Mouse (Mus musculus) cerebellum, adult 18-20 months (tissue): Measurements from ENCODE around the gene Mobp.

Experiments used
- DNase-seq, 2 experiments: peaks; one replicate each; pipeline ENCODE4 v3.0.0; 2021

Mobp gene

DNA sequence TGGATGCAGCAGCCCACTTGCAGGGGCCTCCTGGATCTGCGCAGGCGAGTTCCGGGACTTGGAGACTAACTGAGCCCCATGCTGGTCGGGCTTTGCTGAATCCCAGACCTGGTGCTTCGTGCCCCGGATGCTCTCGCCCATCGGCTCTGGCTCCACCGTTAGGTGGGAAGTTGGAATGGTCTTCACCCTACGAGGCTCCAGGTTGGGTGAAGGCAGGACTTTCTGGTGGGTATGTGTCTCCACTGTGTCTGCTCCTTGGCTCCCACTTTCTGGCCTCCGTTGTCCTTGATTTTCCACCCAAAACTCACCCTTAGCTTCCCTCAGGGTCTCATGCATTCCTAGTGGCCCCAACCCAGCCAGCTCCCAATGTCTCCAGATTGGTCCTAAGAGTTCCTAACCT is 14.1 kb upstream of the Mobp start:
- no peak for DNase-seq

GRCm38 (mm10) chr9:120140652-120141051 is 8.9 kb upstream of the Mobp start:
- DNase-seq, result peak; percentile 73 to 82

DNA sequence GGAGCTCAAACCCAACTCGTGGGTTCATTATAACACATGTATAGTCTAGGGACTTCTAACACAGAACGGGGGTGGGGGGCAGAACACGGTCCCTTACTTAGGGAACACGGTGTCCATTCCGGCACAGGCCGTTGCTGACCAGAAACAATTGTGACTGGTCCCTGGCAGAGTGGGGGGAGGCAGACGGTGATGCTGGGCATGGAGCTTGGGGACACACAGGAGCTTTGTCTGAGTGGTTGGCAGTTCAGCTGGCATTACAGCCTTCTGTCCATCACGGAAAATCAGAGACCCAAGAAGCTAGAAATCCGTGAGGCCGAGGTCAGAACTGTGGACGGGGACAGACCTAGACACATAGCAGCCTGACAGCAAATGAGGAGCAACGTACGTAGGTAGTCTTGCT is 5.0 kb upstream of the Mobp start:
- no peak for DNase-seq

DNA sequence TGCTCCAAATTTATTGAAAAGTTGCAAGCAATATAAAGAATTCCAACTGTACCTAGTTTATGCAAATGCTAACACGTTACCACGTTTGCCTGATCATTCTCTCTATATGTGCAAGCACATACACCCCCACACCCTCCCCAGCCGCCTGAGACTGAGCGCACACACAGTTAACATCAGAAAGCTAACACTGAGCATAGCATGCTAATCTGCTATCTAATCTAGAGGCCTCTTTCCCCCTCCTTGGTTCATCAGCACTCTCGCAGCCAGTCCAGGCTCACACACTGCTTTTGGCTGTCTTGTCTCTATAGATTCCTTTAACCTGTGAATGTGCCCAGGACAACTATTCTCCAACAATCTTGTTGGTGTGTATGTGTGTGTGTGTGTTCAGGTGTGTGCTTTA is 1.6 kb downstream of the Mobp start:
- no peak for DNase-seq

GRCm38 (mm10) chr9:120151906-120152399 is 2.4 kb downstream of the Mobp start:
- no peak for DNase-seq

DNA sequence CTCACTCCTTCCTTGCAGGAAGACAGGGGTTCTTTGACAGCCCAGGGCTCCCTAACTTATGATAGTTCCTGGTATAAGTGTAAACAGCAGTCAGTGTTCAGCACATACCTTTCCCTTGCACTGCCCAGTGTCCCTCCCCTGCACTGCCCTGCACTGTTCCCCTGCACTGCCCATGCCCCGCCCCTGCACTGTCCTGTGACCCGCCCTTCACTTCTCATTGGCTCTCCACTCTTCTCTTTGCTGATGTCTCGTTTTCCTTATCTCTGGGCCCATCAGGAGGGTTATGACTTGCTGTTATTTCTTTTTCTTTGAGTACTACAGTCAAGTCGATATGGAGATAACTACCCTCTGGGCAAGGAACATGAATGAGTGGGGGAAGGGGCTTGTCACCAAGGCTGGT is 8.5 kb downstream of the Mobp start:
- no peak for DNase-seq

- no peak for DNase-seq
These were observed 14.4 kb downstream of the Mobp start for GRCm38 (mm10) chr9:120163862-120164261.

DNA sequence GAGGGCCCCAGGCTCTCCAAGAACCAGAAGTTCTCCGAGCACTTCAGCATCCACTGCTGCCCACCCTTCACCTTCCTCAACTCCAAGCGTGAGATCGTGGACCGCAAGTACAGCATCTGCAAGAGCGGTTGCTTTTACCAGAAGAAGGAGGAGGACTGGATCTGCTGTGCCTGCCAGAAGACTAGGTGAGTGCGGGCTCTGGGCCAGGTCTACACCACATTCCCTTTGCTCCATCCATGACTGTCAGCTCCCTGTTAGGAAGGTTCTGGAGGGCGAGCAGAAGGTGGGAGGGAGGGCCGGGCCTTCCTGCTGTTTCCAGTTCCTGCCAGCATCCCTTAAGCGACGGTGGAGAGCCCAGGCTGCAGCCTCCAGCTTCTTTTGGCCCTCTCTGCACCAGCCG is 18.3 kb downstream of the Mobp start:
- no peak for DNase-seq

DNA sequence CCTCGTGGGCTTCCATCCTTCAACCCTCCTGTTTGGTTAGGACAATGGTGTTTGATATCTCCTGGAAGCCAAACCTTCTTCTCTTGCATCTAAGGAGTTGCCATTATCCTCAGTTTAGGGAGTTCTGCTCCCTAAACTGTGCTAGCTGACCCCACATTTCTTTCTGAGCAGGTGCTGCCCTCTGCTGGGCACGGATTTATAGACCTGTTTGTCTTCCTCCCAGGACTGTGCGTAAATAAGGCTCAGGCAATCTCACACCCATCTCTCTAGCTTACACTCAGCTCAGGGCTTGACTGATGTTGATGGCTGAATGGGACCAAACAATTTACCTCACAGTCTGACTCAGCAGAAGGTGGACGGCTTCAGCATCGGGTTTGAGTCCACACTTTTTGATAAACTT is 21.8 kb downstream of the Mobp start:
- DNase-seq, result peak; percentile 58 to 63

DNA sequence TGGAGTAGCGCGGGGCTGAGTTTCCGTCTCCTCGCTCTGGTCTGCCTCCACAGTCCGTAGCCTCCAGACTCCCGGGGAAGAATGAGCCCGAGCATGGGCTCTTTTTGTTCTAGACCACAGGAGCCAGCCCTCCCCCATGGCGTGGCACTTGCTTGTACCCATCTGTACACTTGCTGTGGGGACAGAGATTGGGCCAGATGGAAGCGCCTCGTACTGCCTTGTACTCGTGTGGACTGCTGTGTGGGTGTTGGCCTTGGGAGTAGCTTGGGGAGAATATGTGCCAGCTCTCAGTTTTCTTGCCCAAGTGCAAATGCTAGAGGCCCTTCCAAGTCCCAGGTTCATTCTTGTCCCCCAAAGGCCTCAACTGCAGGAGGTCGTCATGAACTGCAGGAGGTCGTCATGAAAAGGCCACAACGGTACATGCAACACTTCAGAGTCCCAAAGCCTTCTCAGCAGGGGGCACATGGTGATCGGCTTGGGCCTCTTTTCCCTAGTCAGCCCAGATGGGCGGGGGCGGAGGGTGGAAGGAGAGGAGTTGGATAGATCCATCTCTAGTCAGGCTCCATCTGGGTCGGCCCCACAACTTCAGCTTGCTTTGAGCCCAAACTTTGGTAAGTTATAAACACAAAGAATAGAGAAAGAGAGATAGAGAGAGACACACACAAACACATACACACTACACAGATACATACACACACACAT is 25.1 kb downstream of the Mobp start:
- DNase-seq, result no peak

GRCm38 (mm10) chr9:120178813-120179212 is 29.3 kb downstream of the Mobp start:
- no peak for DNase-seq

DNA sequence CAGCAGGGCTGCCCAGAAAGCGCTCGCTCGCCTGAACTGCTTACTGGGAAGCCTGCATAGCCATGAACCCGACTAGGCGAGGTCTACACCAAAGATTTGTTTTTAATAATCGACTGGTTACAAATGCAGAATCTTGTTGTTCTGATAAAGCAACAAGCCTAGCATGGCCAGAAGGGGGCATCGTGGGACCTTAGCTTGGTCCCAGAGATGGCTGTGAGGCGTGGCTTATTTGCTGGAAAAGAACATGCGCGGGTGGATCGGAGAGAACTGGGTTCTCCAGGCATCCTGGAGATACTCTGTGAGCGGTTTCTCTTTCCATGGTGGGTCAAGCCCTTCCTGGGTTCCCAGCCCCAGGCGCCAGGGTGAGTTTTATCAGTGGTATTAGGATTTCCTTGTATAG is 35.0 kb downstream of the Mobp start:
- DNase-seq, result peak; percentile 46 to 48

DNA sequence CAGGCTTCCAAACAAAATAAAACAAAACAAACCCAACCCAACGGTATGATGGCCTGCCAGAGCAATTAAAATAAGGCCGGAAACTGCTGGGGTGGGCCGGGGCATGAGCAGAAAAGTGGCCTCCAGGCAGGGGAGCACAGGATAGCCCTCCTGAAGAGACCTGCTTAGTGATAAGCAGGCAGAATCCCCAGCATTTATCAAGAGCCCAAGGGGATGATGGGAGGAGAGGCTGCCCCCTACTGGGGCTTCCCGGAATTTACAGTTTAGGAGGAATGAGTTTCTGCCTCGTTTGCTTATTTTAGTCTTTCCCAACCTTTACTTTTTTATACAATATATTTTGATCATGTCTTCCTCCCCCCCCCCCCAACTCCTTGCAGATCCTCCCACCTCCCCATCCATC is 37.3 kb downstream of the Mobp start:
- no peak for DNase-seq

DNA sequence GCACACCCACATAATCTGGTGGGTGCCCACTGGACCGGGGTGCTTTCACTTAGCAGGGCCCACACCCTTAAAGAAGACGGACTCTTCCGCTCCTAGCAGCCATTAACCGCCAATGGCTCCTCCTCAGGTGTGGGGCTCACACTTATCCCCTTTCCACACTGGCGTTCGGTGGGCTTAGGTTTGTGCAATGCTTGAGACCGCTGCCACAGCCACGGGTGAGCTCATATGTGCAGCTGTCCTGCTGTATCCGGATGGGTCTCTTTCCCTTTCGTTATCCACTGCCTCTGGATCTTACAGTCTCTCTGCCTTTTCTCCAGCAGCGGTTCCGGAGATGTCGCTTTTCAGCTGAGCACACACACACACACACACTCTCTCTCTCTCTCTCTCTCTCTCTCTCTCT is 41.4 kb downstream of the Mobp start:
- DNase-seq, result no peak

DNA sequence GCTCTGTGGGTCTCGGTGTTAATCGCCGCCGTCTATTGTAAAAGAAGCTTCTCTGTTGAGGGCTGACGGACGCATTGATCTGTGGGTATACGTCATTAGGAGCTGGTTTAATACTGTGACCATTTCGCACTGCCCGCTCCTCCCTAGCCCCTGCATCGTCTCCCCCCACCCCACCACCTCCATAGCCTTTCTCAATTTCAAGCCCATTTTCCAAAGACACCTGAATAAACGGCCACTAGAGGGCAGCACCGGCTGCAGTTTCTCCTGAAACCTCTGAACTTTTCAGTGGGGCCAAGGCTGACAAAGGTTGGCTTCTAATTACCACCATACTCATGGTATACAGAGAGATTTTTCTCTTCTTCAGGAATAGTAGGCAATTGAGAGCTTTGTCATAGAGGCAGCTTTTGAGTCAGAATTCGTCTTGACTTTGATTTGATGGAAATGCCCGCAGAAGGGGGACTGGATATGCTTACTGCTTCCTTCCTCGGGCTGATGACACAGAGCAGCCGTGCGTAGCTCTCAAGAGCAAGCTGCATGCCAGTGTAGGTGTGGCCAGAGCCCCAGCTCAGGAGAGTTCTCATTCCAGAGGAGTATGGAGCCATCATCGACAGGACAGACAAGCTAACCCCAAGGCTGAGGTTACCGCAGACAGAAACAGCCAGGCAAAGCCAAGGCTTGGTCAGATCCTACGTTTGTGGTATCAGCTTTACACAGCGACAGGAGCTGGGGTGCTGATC is 42.0 kb downstream of the Mobp start:
- DNase-seq, result peak; percentile 81 to 88

- no peak for DNase-seq
These were observed 43.2 kb downstream of the Mobp start for GRCm38 (mm10) chr9:120192742-120193141.

DNA sequence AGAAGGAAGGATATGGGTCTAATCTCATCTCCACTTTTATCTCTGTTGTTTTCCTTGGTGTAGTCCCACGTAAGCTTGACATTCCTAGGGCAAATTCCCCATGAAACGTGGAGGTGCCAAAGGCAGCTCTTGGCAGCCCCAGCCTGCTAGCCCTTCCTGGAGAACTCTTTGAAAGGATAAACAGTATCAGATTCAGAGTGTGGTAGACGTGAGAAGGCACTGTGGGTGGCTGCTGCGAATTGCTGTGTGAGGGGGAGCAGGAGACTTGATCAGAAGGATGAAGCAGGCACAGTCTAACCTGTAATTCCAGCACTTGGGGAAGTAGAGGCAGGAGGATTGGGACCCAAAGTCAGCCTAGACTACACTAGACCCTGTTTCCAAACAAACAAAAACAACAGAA is 51.4 kb downstream of the Mobp start:
- DNase-seq, result no peak

DNA sequence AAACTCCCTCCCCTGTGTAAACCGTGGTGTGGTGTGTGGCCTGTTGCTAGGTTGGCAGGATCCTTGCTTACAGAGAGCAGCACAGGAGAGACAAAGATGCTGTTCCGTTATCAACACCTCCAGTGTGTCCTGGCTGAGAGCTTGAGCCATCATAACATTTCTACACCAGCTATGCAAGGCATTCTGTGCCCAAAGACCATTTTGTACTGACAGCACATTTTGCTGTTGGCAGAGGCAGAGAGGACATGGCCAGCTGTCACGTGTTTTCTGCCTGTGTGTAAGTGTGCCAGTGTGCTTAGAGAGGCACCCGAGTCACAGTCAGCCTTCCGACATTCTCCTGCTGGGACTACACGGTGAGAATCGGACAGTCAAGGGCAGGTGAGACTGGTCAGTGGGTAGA is 52.2 kb downstream of the Mobp start:
- DNase-seq, result no peak

- DNase-seq, result peak; percentile 25 to 37
These were observed 53.2 kb downstream of the Mobp start for GRCm38 (mm10) chr9:120202683-120203082.

- no peak for DNase-seq
These were observed 54.4 kb downstream of the Mobp start for GRCm38 (mm10) chr9:120203936-120204335.

- no peak for DNase-seq
These were observed 57.4 kb downstream of the Mobp start for GRCm38 (mm10) chr9:120206897-120207296.

DNA sequence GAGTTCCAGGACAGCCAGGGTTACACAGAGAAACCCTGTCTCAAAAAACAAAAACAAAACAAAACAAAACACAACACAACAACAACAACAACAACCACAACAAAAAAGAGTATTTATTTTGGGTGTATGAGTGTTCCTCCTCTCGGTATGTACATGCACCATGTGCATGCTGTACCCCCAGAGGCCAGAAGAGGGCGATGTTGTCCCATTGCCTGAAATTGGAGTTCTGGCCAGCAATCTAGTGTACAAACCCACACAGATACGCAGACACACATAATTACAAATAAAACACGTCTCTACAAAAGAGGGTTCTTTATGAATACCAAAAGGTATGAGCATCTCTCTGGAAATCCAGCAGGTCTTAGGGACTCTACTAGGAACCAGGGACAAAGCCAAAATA is 60.6 kb downstream of the Mobp start:
- DNase-seq, result peak in 1 of 2 experiments; percentile 14

- no peak for DNase-seq
These were observed 61.4 kb downstream of the Mobp start for GRCm38 (mm10) chr9:120210865-120211264.

DNA sequence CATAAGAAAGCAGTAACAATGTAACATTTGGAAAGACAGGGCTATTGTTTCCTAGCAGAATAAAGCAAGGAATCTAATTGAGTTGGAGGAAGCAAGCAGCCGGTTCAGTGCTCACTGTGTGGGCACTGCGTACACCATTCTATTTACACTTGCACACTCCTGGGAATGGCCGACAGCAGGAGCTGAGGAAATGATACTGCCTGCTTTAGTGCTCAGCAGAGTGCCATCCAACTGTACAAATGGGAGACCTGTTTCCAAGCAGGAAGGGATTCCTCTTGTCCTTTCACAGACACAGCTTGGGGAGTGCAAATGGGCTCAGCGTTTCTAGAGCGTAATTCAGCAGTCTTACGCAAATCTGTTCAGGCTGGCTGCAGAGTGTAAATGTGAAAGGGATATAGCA is 63.4 kb downstream of the Mobp start:
- no peak for DNase-seq
